In the genomic region with DNA sequence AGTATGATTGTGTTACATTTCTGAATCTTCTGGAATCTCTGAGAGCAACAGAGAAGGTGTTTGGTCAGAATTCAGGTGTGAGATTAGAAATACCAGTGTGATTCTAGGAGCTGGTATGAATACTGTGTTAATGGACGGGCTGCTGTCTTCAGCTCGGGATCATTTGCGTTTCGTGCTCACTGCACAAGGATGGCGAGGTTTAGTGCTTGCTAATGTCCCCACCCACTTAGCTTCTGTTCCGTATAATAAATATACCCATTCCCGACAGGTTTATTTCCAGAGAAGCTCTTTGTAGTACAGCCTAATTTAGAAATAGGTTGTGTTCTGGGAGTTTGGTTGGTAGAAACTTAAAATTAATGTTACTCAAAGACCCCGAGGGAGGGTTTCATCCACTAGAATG, we compare ENCODE assay signal across 21 mouse cellular contexts.
"Had no signal": no experiment of that assay in that cellular context is flagged by ENCODE, and none has a peak within 500 bp of the region (broad histone marks: within the 10 kb centered on the region; RNA-seq: fewer than 3 reads in every experiment).

No protein-coding gene starts in this region.

- DNase-seq: cerebellum, adult 8-10 months; cerebellum, adult 9-10 months; cerebellum, adult 9-11 months; cerebellum, postnatal 10 days; cerebellum, postnatal 14 days; cerebellum, postnatal 25 days; cerebellum, postnatal 36 days; embryo, embryonic 11 days; forebrain, postnatal 0 days; gastrocnemius, adult 2 months; gastrocnemius, postnatal 10 days; gastrocnemius, postnatal 14 days; gastrocnemius, postnatal 25 days; gastrocnemius, postnatal 36 days; heart, adult 11 months; heart, adult 18-20 months; heart, adult 2 months had no signal

- ATAC-seq: forebrain, embryonic 13.5 days; forebrain, embryonic 14.5 days; forebrain, embryonic 15.5 days; forebrain, embryonic 16.5 days; forebrain, postnatal 0 days had no signal
